Mouse (Mus musculus): Measurements from ENCODE around the gene Disp1. TPM values are rescaled to one million over a fixed set of nuclear protein-coding genes. Genes with fewer than 3 reads are reported as not detected.

Gene Disp1
- polyA plus RNA-seq, 1 experiment, result 5.8 TPM

DNA sequence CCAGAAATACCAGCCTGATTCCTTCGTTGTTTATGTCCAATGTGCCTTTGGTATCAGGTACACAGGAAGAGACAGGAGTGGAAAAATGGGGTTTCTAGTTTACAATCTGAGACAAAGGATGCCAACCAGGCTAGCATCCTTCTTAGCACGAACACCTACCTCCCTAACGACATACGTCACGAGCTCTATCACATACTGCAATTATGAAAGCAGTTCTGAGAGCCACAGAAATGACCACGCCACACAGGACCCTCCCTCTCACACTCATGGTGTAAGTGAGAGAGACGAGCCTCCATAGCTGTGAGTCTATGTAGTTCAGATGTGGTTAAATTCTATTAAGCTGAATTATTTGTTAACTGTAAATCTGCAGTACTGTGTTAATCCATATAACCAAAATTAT, 78.1 kb downstream of the Disp1 start:
- Histone ChIP-seq H3K27ac (ENCODE audit: control insufficient read depth, insufficient read depth, low read depth, low read length) (no peak overlapping the region), H3K27me3 (ENCODE audit: control insufficient read depth, insufficient read depth, low read length) (no peaks in the 10 kb centered on the region), H3K4me3 (ENCODE audit: control insufficient read depth, low read depth, low read length) (no peak overlapping the region), H3K36me3 (ENCODE audit: control insufficient read depth, insufficient read depth, low read length) (no peaks in the 10 kb centered on the region), H3K4me1 (ENCODE audit: control insufficient read depth, insufficient read depth, low read length) (no peaks in the 10 kb centered on the region)
- no peak for TF ChIP-seq CTCF (IDR thresholded peaks at IDR 0.05; ENCODE audit: control insufficient read depth, insufficient read depth, insufficient replicate concordance, low read depth, low read length)
- TF ChIP-seq POLR2A (IDR thresholded peaks at IDR 0.05; ENCODE audit: control insufficient read depth, low read depth, low read length), result no peak

DNA sequence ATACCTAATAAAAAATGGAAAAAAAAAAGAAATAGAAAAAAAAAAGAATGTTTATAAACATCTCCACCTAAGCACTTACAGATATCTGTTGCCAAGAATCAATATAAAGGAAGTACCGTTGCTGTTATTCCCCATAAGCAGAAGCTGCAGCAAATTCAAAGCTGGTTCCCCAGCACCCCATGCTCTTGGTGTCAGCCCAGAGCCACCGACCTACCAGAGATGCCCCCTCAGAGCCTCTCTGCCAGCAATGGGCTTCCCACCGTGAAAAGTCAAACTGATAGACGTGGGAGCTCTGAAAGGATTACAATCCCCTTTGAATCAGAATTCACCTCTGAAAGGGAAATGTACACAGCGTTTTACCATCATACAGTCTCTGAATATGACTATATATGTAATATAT, 78.8 kb downstream of the Disp1 start:
- TF ChIP-seq CTCF (IDR thresholded peaks at IDR 0.05; ENCODE audit: control insufficient read depth, insufficient read depth, insufficient replicate concordance, low read depth, low read length), result no peak
- TF ChIP-seq POLR2A (IDR thresholded peaks at IDR 0.05; ENCODE audit: control insufficient read depth, low read depth, low read length), result no peak
- Histone ChIP-seq H3K4me3 (ENCODE audit: control insufficient read depth, low read depth, low read length) (no peak overlapping the region), H3K27ac (ENCODE audit: control insufficient read depth, insufficient read depth, low read depth, low read length) (no peak overlapping the region), H3K36me3 (ENCODE audit: control insufficient read depth, insufficient read depth, low read length) (no peaks in the 10 kb centered on the region), H3K27me3 (ENCODE audit: control insufficient read depth, insufficient read depth, low read length) (no peaks in the 10 kb centered on the region), H3K4me1 (ENCODE audit: control insufficient read depth, insufficient read depth, low read length) (no peaks in the 10 kb centered on the region)

DNA sequence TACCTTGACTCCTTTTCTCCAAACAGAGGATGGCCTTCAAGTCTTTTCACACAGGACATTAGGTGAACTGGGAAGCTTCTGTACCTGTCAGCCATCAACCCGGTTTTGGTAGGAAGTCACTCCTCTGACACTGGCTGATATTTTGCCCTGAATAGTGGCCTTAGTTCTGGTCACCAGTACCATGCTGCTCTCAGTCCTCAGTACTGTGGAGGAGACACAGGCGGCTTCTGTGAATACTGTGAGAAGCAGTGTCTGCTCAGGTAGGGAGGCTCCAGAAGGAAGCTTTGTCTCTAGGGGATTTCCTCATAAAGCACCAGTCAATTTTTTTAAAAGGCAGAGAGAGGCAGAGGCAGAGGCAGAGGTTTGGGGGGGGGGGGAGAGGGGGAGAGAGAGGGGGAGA, 80.0 kb downstream of the Disp1 start:
- H3K36me3 ChIP-seq (ENCODE audit: control insufficient read depth, insufficient read depth, low read length), result no peaks in the 10 kb centered on the region
- H3K27ac ChIP-seq (ENCODE audit: control insufficient read depth, insufficient read depth, low read depth, low read length), result no peak overlapping the region
- H3K27me3 ChIP-seq (ENCODE audit: control insufficient read depth, insufficient read depth, low read length), result no peaks in the 10 kb centered on the region
- no peak for TF ChIP-seq CTCF (IDR thresholded peaks at IDR 0.05; ENCODE audit: control insufficient read depth, insufficient read depth, insufficient replicate concordance, low read depth, low read length)
- no peaks in the 10 kb centered on the region for H3K4me1 ChIP-seq (ENCODE audit: control insufficient read depth, insufficient read depth, low read length)
- no peak overlapping the region for H3K4me3 ChIP-seq (ENCODE audit: control insufficient read depth, low read depth, low read length)

DNA sequence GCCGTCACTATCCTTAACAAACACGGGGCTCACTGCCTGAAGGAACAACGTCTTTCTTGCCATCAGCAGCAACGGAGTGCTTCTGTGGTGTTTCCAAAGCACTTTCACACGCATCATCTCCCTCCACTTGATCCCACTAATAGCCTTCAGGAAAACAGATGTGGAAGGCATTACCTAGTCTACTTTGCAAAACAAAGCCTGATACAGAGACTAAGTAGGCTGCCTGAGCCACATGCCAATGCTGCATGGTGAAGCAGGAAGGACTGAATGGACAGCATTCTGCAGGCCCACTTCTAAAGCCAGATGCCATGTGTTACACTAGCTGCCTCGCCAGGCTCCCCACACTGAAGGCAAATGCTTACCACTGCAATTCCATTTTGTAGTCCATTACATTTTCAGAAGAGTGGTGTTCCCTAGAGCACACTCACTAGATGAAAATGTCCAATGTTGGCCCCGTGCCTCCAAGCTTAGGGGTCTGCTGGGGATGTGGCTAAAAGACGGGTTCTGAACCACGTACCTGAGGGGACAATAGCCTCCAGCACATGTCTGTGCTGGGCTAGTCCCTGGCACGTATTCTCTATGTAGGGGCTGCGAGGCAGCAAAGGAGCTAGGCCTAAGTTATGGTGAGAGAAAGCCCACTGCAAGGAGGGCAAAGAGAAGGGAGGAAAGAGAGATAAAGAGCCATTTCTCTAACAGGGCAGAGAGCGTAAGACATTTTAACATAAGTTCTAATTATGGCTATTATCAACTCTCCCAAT, 80.6 kb downstream of the Disp1 start:
- no peaks in the 10 kb centered on the region for H3K36me3 ChIP-seq (ENCODE audit: control insufficient read depth, insufficient read depth, low read length)
- H3K4me3 ChIP-seq (ENCODE audit: control insufficient read depth, low read depth, low read length), result no peak overlapping the region
- no peaks in the 10 kb centered on the region for H3K27me3 ChIP-seq (ENCODE audit: control insufficient read depth, insufficient read depth, low read length)
- no peak for TF ChIP-seq POLR2A (IDR thresholded peaks at IDR 0.05; ENCODE audit: control insufficient read depth, low read depth, low read length)
- no peak for TF ChIP-seq CTCF (IDR thresholded peaks at IDR 0.05; ENCODE audit: control insufficient read depth, insufficient read depth, insufficient replicate concordance, low read depth, low read length)
- H3K4me1 ChIP-seq (ENCODE audit: control insufficient read depth, insufficient read depth, low read length), result no peaks in the 10 kb centered on the region
- H3K27ac ChIP-seq (ENCODE audit: control insufficient read depth, insufficient read depth, low read depth, low read length), result no peak overlapping the region

DNA sequence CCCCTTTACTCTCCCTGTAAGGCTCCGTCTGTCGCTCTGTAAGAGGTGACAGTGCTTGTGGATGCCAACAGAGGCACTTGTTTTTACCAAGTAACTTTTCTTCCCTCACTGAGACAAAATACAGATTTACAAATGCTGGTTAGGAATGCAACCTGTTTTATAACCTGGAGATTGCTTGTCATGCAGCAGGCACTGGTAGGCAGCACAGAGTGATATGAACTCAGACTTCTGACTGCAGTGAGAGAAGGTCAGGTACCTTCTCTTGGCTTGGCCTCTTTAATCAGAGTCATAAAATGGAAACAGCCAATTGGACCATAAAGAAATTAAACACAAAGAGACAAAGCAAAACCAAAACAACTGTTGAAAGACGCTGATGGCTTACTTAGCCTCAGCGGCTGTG, 83.2 kb downstream of the Disp1 start:
- Histone ChIP-seq H3K27me3 (ENCODE audit: control insufficient read depth, insufficient read depth, low read length) (no peaks in the 10 kb centered on the region), H3K4me1 (ENCODE audit: control insufficient read depth, insufficient read depth, low read length) (no peaks in the 10 kb centered on the region), H3K36me3 (ENCODE audit: control insufficient read depth, insufficient read depth, low read length) (no peaks in the 10 kb centered on the region), H3K4me3 (ENCODE audit: control insufficient read depth, low read depth, low read length) (no peak overlapping the region), H3K27ac (ENCODE audit: control insufficient read depth, insufficient read depth, low read depth, low read length) (no peak overlapping the region)
- TF ChIP-seq CTCF (IDR thresholded peaks at IDR 0.05; ENCODE audit: control insufficient read depth, insufficient read depth, insufficient replicate concordance, low read depth, low read length), result no peak
- TF ChIP-seq POLR2A (IDR thresholded peaks at IDR 0.05; ENCODE audit: control insufficient read depth, low read depth, low read length), result no peak

DNA sequence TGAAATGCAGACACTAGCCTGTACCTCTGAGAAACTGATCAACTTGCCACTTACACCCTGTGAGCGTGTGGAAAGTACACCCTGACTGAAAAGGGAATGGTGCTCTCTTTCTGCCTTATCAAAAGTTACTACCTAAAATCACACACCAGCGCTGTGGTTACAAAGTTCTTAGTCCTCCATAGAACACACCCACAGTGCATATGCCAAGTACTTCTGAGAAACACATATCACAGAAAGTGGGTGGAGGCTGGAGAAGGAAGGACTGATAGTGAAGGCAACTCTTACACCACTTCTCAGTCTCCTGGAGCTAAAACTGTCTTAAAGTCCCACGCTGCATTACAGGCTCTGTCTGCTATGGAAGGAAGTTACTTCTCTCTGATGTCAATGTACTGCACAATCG, 86.9 kb downstream of the Disp1 start:
- Histone ChIP-seq H3K27ac (ENCODE audit: control insufficient read depth, insufficient read depth, low read depth, low read length) (no peak overlapping the region), H3K27me3 (ENCODE audit: control insufficient read depth, insufficient read depth, low read length) (no peaks in the 10 kb centered on the region), H3K4me3 (ENCODE audit: control insufficient read depth, low read depth, low read length) (no peak overlapping the region), H3K4me1 (ENCODE audit: control insufficient read depth, insufficient read depth, low read length) (no peaks in the 10 kb centered on the region), H3K36me3 (ENCODE audit: control insufficient read depth, insufficient read depth, low read length) (no peaks in the 10 kb centered on the region)
- TF ChIP-seq POLR2A (IDR thresholded peaks at IDR 0.05; ENCODE audit: control insufficient read depth, low read depth, low read length) (no peak), CTCF (IDR thresholded peaks at IDR 0.05; ENCODE audit: control insufficient read depth, insufficient read depth, insufficient replicate concordance, low read depth, low read length) (no peak)

DNA sequence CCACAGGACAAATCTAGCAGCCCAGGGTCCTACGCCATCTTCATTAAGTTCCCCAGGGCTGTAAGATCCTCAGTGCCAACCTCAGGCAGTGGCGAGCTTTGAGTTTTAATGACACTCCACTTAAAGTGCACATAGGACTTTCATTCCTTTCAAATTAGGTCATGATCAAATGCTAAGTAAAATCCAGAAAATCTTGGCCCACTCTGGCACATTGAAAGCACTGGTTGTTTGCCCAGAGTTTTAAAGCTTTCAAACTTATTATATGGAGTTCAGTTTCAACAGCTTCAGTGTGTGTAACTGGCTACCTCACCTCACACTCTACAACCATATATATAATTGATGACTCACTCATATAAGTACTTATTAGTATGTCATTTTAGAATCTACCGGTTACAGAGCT, 87.9 kb downstream of the Disp1 start:
- H3K27ac ChIP-seq (ENCODE audit: control insufficient read depth, insufficient read depth, low read depth, low read length), result no peak overlapping the region
- TF ChIP-seq POLR2A (IDR thresholded peaks at IDR 0.05; ENCODE audit: control insufficient read depth, low read depth, low read length) (no peak), CTCF (IDR thresholded peaks at IDR 0.05; ENCODE audit: control insufficient read depth, insufficient read depth, insufficient replicate concordance, low read depth, low read length) (no peak)
- no peak overlapping the region for H3K4me3 ChIP-seq (ENCODE audit: control insufficient read depth, low read depth, low read length)

More for the DNA sequence above, 87.9 kb downstream of the Disp1 start:
- Histone ChIP-seq H3K36me3 (ENCODE audit: control insufficient read depth, insufficient read depth, low read length) (no peaks in the 10 kb centered on the region), H3K4me1 (ENCODE audit: control insufficient read depth, insufficient read depth, low read length) (no peaks in the 10 kb centered on the region), H3K27me3 (ENCODE audit: control insufficient read depth, insufficient read depth, low read length) (no peaks in the 10 kb centered on the region)

Data from testis, adult 2 months (tissue).